Mouse (Mus musculus): ENCODE measurements around the gene Bbof1.

GRCm38 (mm10) chr12:84402923-84403322 lies 5.9 kb upstream of the Bbof1 start:
- no peak for TF ChIP-seq POLR2A (IDR thresholded peaks at IDR 0.05; ENCODE audit: control insufficient read depth, low read depth, low read length)
- TF ChIP-seq CTCF (IDR thresholded peaks at IDR 0.05; ENCODE audit: control insufficient read depth, insufficient read depth, insufficient replicate concordance, low read depth, low read length): no peak
